Mouse (Mus musculus): Measurements from ENCODE around the gene Tmem200a. TPM values are rescaled to one million over a fixed set of nuclear protein-coding genes. Genes with fewer than 3 reads are reported as not detected.

The Tmem200a gene
- total RNA-seq, 2 experiments from 2014 or later: 16.4 to 19.5 TPM

GRCm38 (mm10) chr10:25999291-25999930 is 79.4 kb downstream of the Tmem200a start:
- no peak for DNase-seq (ENCODE audit: low spot score in 2 of 2)
- intact Hi-C loops (cut with DNase I): no loop called here

GRCm38 (mm10) chr10:25984056-25984455 is 94.8 kb downstream of the Tmem200a start:
- intact Hi-C loops (cut with DNase I): no loop called here
- no peak for DNase-seq (ENCODE audit: low spot score in 2 of 2)

GRCm38 (mm10) chr10:25982617-25983016 is 96.2 kb downstream of the Tmem200a start:
- intact Hi-C loops (cut with DNase I): no loop called here
- DNase-seq (ENCODE audit: low spot score in 2 of 2): no peak

- intact Hi-C loops (cut with DNase I): no loop called here
- no peak for DNase-seq (ENCODE audit: low spot score in 2 of 2)
Measured at GRCm38 (mm10) chr10:25962863-25963262, 116.0 kb downstream of the Tmem200a start.

GRCm38 (mm10) chr10:25961066-25961465 is 117.8 kb downstream of the Tmem200a start:
- intact Hi-C loops (cut with DNase I): no loop called here
- no peak for DNase-seq (ENCODE audit: low spot score in 2 of 2)

GRCm38 (mm10) chr10:25958762-25959753 is 119.8 kb downstream of the Tmem200a start:
- intact Hi-C loops (cut with DNase I): no loop called here
- DNase-seq (ENCODE audit: low spot score in 2 of 2): no peak

- intact Hi-C loops (cut with DNase I): no loop called here
- no peak for DNase-seq (ENCODE audit: low spot score in 2 of 2)
Measured at GRCm38 (mm10) chr10:25954641-25955228, 124.1 kb downstream of the Tmem200a start.

GRCm38 (mm10) chr10:25952838-25953237 is 126.0 kb downstream of the Tmem200a start:
- DNase-seq (ENCODE audit: low spot score in 2 of 2): no peak
- intact Hi-C loops (cut with DNase I): no loop called here

GRCm38 (mm10) chr10:25952150-25952549 is 126.7 kb downstream of the Tmem200a start:
- intact Hi-C loops (cut with DNase I): no loop called here
- no peak for DNase-seq (ENCODE audit: low spot score in 2 of 2)

- intact Hi-C loops (cut with DNase I): no loop called here
- DNase-seq (ENCODE audit: low spot score in 2 of 2): no peak
Measured at GRCm38 (mm10) chr10:25945866-25946265, 133.0 kb downstream of the Tmem200a start.

GRCm38 (mm10) chr10:25944641-25945040 is 134.2 kb downstream of the Tmem200a start:
- DNase-seq (ENCODE audit: low spot score in 2 of 2): no peak
- intact Hi-C loops (cut with DNase I): no loop called here

- DNase-seq (ENCODE audit: low spot score in 2 of 2): no peak
- intact Hi-C loops (cut with DNase I): no loop called here
Measured at GRCm38 (mm10) chr10:25931796-25932195, 147.1 kb downstream of the Tmem200a start.

GRCm38 (mm10) chr10:25929401-25930150 is 149.3 kb downstream of the Tmem200a start:
- peak; percentile 36 to 50 for DNase-seq (ENCODE audit: low spot score in 2 of 2)
- intact Hi-C loops (cut with DNase I): no loop called here

GRCm38 (mm10) chr10:25928861-25929368 is 149.9 kb downstream of the Tmem200a start:
- intact Hi-C loops (cut with DNase I): no loop called here

GRCm38 (mm10) chr10:25928448-25928786 is 150.4 kb downstream of the Tmem200a start:
- intact Hi-C loops (cut with DNase I): no loop called here
- DNase-seq (ENCODE audit: low spot score in 2 of 2): no peak

More at GRCm38 (mm10) chr10:25928861-25929368, 149.9 kb downstream of the Tmem200a start:
- no peak for DNase-seq (ENCODE audit: low spot score in 2 of 2)

- intact Hi-C loops (cut with DNase I): no loop called here
- DNase-seq (ENCODE audit: low spot score in 2 of 2): no peak
Measured at GRCm38 (mm10) chr10:25927553-25928447, 151.1 kb downstream of the Tmem200a start.

GRCm38 (mm10) chr10:25920640-25921278 is 158.1 kb downstream of the Tmem200a start:
- intact Hi-C loops (cut with DNase I): no loop called here
- no peak for DNase-seq (ENCODE audit: low spot score in 2 of 2)

- intact Hi-C loops (cut with DNase I): no loop called here
- no peak for DNase-seq (ENCODE audit: low spot score in 2 of 2)
Measured at GRCm38 (mm10) chr10:25918103-25918502, 160.7 kb downstream of the Tmem200a start.

All from left cerebral cortex, postnatal 36 days (tissue).